Mouse (Mus musculus) heart, embryonic 12.5 days (tissue): Measurements from ENCODE around the gene Arv1. TPM values are rescaled to one million over a fixed set of nuclear protein-coding genes. Genes with fewer than 3 reads are reported as not detected.
A peak's percentile ranks its signal among the peaks of the same experiment; 100 is the strongest.

Source experiments
- ATAC-seq: fragments of 200-750 bp; cut with Nextera tagmentation; 2 replicates; pipeline ENCODE4 v1.8.0; 2017; ENCODE audit warnings: moderate TSS enrichment, moderate library complexity; ENCODE audit not compliant: insufficient number of reproducible peaks, low FRiP score
- H3K27ac ChIP-seq: fragments of 300-500 bp; sonication (generic); 2 replicates; pipeline ENCODE4 v1.5.1; 2016; ENCODE audit warnings: mild to moderate bottlenecking, moderate library complexity; ENCODE audit not compliant: poor library complexity, severe bottlenecking
- H3K27me3 ChIP-seq: fragments of 300-500 bp; sonication (generic); replicated peaks from 2 replicates; pipeline ENCODE4 v1.6.1; 2016; ENCODE audit warnings: mild to moderate bottlenecking, moderate library complexity
- H3K36me3 ChIP-seq: fragments of 300-500 bp; sonication (generic); 2 replicates; pipeline ENCODE4 v1.6.1; 2016; ENCODE audit warnings: mild to moderate bottlenecking, moderate library complexity
- H3K4me1 ChIP-seq: fragments of 300-500 bp; sonication (generic); replicated peaks from 2 replicates; pipeline ENCODE4 v1.6.1; 2016; ENCODE audit warnings: mild to moderate bottlenecking
- H3K4me2 ChIP-seq: fragments of 300-500 bp; sonication (generic); 2 replicates; pipeline ENCODE4 v1.6.1; 2016; ENCODE audit warnings: mild to moderate bottlenecking, moderate library complexity
- H3K4me3 ChIP-seq: fragments of 300-500 bp; sonication (generic); 2 replicates; pipeline ENCODE4 v1.5.1; 2016; ENCODE audit warnings: mild to moderate bottlenecking
- H3K9ac ChIP-seq: fragments of 300-500 bp; sonication (generic); 2 replicates; pipeline ENCODE4 v1.6.1; 2016; ENCODE audit warnings: mild to moderate bottlenecking, moderate library complexity
- H3K9me3 ChIP-seq: fragments of 300-500 bp; sonication (generic); replicated peaks from 2 replicates; pipeline ENCODE4 v1.6.1; 2016; ENCODE audit warnings: mild to moderate bottlenecking, moderate library complexity
- WGBS: fragments of 180-500 bp; shearing (Covaris S2); methylation state at CpG from one replicate; pipeline ENCODE4 v1.1.7; 2016; 5-methylcytosine and 5-hydroxymethylcytosine counted together
- polyA plus RNA-seq: library from polyadenylated mRNA; unstranded; fragments of >200 nt; fragmentation: Nextera tagmentation; extraction: Ambion mirVana; gene quantifications from 2 replicates; pipeline ENCODE4 v1.2.1, GENCODE M21; 2016

Arv1 gene
- polyA plus RNA-seq, 1 experiment from 2014 or later, result 21.3 TPM

- Histone ChIP-seq H3K9ac (no peak overlapping the region), H3K27ac (no peak overlapping the region), H3K36me3 (peaks cover 30% of the 10 kb centered on the region), H3K9me3 (no peaks in the 10 kb centered on the region), H3K4me1 (peaks cover 23% of the 10 kb centered on the region), H3K27me3 (no peaks in the 10 kb centered on the region), H3K4me3 (no peak overlapping the region), H3K4me2 (no peak overlapping the region)
- 93% methylated on average over 7 of the region's 7 CpGs for WGBS
- no peak for ATAC-seq
These were observed 2.4 kb downstream of the Arv1 start for GRCm38 (mm10) chr8:124724301-124724700.

GRCm38 (mm10) chr8:124732828-124733227 lies 10.9 kb downstream of the Arv1 start:
- no peak for ATAC-seq
- H3K36me3 ChIP-seq, result peaks cover 79% of the 10 kb centered on the region
- 88% methylated on average over 8 of the region's 8 CpGs for WGBS
- no peak overlapping the region for H3K4me2 ChIP-seq
- peaks cover 4% of the 10 kb centered on the region; the same call in 1 of the 2 replicates for H3K9me3 ChIP-seq
- H3K4me3 ChIP-seq, result no peak overlapping the region
- H3K4me1 ChIP-seq, result peaks cover 5% of the 10 kb centered on the region; the same call in 1 of the 2 replicates
- H3K27ac ChIP-seq, result no peak overlapping the region
- no peaks in the 10 kb centered on the region for H3K27me3 ChIP-seq
- H3K9ac ChIP-seq, result no peak overlapping the region

- H3K9me3 ChIP-seq, result peaks cover 4% of the 10 kb centered on the region; the same call in 1 of the 2 replicates
- WGBS, result 69% methylated on average over 3 of the region's 3 CpGs
- H3K4me3 ChIP-seq, result no peak overlapping the region
- H3K27me3 ChIP-seq, result no peaks in the 10 kb centered on the region
- peaks cover 8% of the 10 kb centered on the region; the same call in 1 of the 2 replicates for H3K4me1 ChIP-seq
- H3K4me2 ChIP-seq, result no peak overlapping the region
- no peak overlapping the region for H3K27ac ChIP-seq
- ATAC-seq, result no peak
- H3K36me3 ChIP-seq, result peaks cover 56% of the 10 kb centered on the region
- H3K9ac ChIP-seq, result no peak overlapping the region
These were observed 13.5 kb downstream of the Arv1 start for GRCm38 (mm10) chr8:124735371-124735911.

GRCm38 (mm10) chr8:124739268-124739667 lies 17.3 kb downstream of the Arv1 start:
- H3K4me2 ChIP-seq, result no peak overlapping the region
- H3K36me3 ChIP-seq, result peaks cover 29% of the 10 kb centered on the region
- H3K9ac ChIP-seq, result no peak overlapping the region
- H3K9me3 ChIP-seq, result peaks cover 4% of the 10 kb centered on the region; the same call in 1 of the 2 replicates
- ATAC-seq, result no peak
- 79% methylated on average over 1 of the region's 1 CpGs for WGBS
- H3K27ac ChIP-seq, result no peak overlapping the region
- H3K4me1 ChIP-seq, result peaks cover 13% of the 10 kb centered on the region; the same call in 1 of the 2 replicates
- no peak overlapping the region for H3K4me3 ChIP-seq
- no peaks in the 10 kb centered on the region for H3K27me3 ChIP-seq

GRCm38 (mm10) chr8:124746661-124747060 lies 24.7 kb downstream of the Arv1 start:
- no peak overlapping the region for H3K9ac ChIP-seq
- no peak overlapping the region for H3K4me2 ChIP-seq
- no peak overlapping the region for H3K27ac ChIP-seq
- no peak overlapping the region for H3K4me3 ChIP-seq
- no peak for ATAC-seq
- no peaks in the 10 kb centered on the region for H3K9me3 ChIP-seq
- peaks cover 21% of the 10 kb centered on the region for H3K4me1 ChIP-seq
- H3K27me3 ChIP-seq, result peaks cover 22% of the 10 kb centered on the region
- H3K36me3 ChIP-seq, result no peaks in the 10 kb centered on the region
- 69% methylated on average over 13 of the region's 13 CpGs for WGBS

- WGBS, result under 1% methylated on average over 31 of the region's 31 CpGs
- Histone ChIP-seq H3K27me3 (peaks cover 42% of the 10 kb centered on the region), H3K4me2 (peak overlapping the region; percentile 90), H3K4me3 (peak overlapping the region; percentile 60), H3K36me3 (no peaks in the 10 kb centered on the region), H3K4me1 (peaks cover 31% of the 10 kb centered on the region), H3K27ac (no peak overlapping the region), H3K9me3 (no peaks in the 10 kb centered on the region), H3K9ac (peak overlapping the region; percentile 68)
- ATAC-seq, result 0 out of 2 replicates have a peak, but pooled peaks have one; percentile 19
These were observed 29.3 kb downstream of the Arv1 start for GRCm38 (mm10) chr8:124751191-124751590.

GRCm38 (mm10) chr8:124751709-124752173 lies 29.8 kb downstream of the Arv1 start, which contains the start of gene Fam89a:
Gene Fam89a (minus strand): TSS chr8:124751832.
- H3K9me3 ChIP-seq, result no peaks in the 10 kb centered on the region
- H3K36me3 ChIP-seq, result no peaks in the 10 kb centered on the region
- WGBS, result under 1% methylated on average over 38 of the region's 41 CpGs
- H3K27me3 ChIP-seq, result peaks cover 42% of the 10 kb centered on the region
- peak; percentile 73 for ATAC-seq
- peak within 1 kb of the TSS; percentile 68 for H3K9ac ChIP-seq
- no peak within 1 kb of the TSS for H3K27ac ChIP-seq
- H3K4me2 ChIP-seq, result peak within 1 kb of the TSS; percentile 90
- H3K4me1 ChIP-seq, result peaks cover 31% of the 10 kb centered on the region
- peak within 1 kb of the TSS; percentile 60 for H3K4me3 ChIP-seq

- Histone ChIP-seq H3K36me3 (no peaks in the 10 kb centered on the region), H3K4me1 (peaks cover 31% of the 10 kb centered on the region), H3K27me3 (peaks cover 42% of the 10 kb centered on the region), H3K4me2 (peak overlapping the region; percentile 90), H3K27ac (no peak overlapping the region), H3K4me3 (peak overlapping the region; percentile 60), H3K9ac (peak overlapping the region; percentile 68; the same call in 1 of the 2 replicates), H3K9me3 (no peaks in the 10 kb centered on the region)
- WGBS, result 37% methylated on average over 21 of the region's 21 CpGs
- ATAC-seq, result no peak
These were observed 30.5 kb downstream of the Arv1 start for GRCm38 (mm10) chr8:124752325-124752862.

GRCm38 (mm10) chr8:124754101-124754791 lies 32.3 kb downstream of the Arv1 start:
- no peak for ATAC-seq
- Histone ChIP-seq H3K4me3 (no peak overlapping the region), H3K4me2 (no peak overlapping the region), H3K4me1 (peaks cover 31% of the 10 kb centered on the region), H3K9me3 (no peaks in the 10 kb centered on the region), H3K27ac (no peak overlapping the region), H3K27me3 (peaks cover 42% of the 10 kb centered on the region), H3K36me3 (no peaks in the 10 kb centered on the region), H3K9ac (no peak overlapping the region)
- 20% methylated on average over 11 of the region's 11 CpGs for WGBS

- no peaks in the 10 kb centered on the region for H3K36me3 ChIP-seq
- H3K4me2 ChIP-seq, result no peak overlapping the region
- no peak overlapping the region for H3K9ac ChIP-seq
- peaks cover 29% of the 10 kb centered on the region for H3K4me1 ChIP-seq
- 43% methylated on average over 4 of the region's 4 CpGs for WGBS
- peaks cover 39% of the 10 kb centered on the region for H3K27me3 ChIP-seq
- H3K9me3 ChIP-seq, result no peaks in the 10 kb centered on the region
- H3K27ac ChIP-seq, result no peak overlapping the region
- H3K4me3 ChIP-seq, result no peak overlapping the region
- no peak for ATAC-seq
These were observed 32.9 kb downstream of the Arv1 start for GRCm38 (mm10) chr8:124754792-124755190.

GRCm38 (mm10) chr8:124755481-124755880 lies 33.5 kb downstream of the Arv1 start:
- 77% methylated on average over 8 of the region's 8 CpGs for WGBS
- Histone ChIP-seq H3K4me2 (no peak overlapping the region), H3K9ac (no peak overlapping the region), H3K4me1 (peaks cover 23% of the 10 kb centered on the region), H3K9me3 (no peaks in the 10 kb centered on the region), H3K4me3 (no peak overlapping the region), H3K27ac (no peak overlapping the region), H3K27me3 (peaks cover 33% of the 10 kb centered on the region), H3K36me3 (no peaks in the 10 kb centered on the region)
- no peak for ATAC-seq
